Mouse (Mus musculus) ES-E14 (cell line): ENCODE measurements at regions not wholly inside any gene's neighbourhood (a gene's known extent, or its start where the extent isn't known, plus 50 kb on each side); places are given as distances from the start of the nearest gene placed in this dataset.

Experiments
- DNase-seq: peaks from one replicate; pipeline ENCODE4 v3.0.0-alpha.2; 2013; ENCODE audit warnings: low read depth, low spot score
- H3K27ac ChIP-seq: 2 replicates; pipeline ENCODE4 v1.5.1; 2012; ENCODE audit warnings: low read depth, mild to moderate bottlenecking, low read length, moderate library complexity, mixed read lengths; ENCODE audit not compliant: poor library complexity, insufficient read depth, severe bottlenecking
- H3K36me3 ChIP-seq: 2 replicates; pipeline ENCODE4 v1.6.1; 2012; ENCODE audit warnings: mild to moderate bottlenecking, low read length, moderate library complexity, mixed read lengths; ENCODE audit not compliant: control insufficient read depth, poor library complexity, insufficient read depth, severe bottlenecking
- H3K4me1 ChIP-seq, 2 experiments: fragments of 150-350 bp in 1 of 2; sonication (generic) in 1 of 2; 2 replicates each; pipeline ENCODE4 v1.6.1; 2012; ENCODE audit warnings: low read length in 2 of 2, mild to moderate bottlenecking in 1 of 2, mixed read lengths in 1 of 2; ENCODE audit not compliant: control insufficient read depth in 2 of 2, insufficient read depth in 2 of 2, poor library complexity in 1 of 2
- H3K4me3 ChIP-seq, 2 experiments: fragments of 150-350 bp in 1 of 2; sonication (generic) in 1 of 2; 2 replicates each; pipeline ENCODE4 v1.5.1; 2012; ENCODE audit warnings: low read length in 2 of 2, low read depth in 1 of 2, mild to moderate bottlenecking in 1 of 2, mixed read lengths in 1 of 2; ENCODE audit not compliant: insufficient read depth in 1 of 2, poor library complexity in 1 of 2, severe bottlenecking in 1 of 2
- H3K9ac ChIP-seq: 2 replicates; pipeline ENCODE4 v1.6.1; 2012; ENCODE audit warnings: low read depth, mild to moderate bottlenecking, low read length, mixed read lengths; ENCODE audit not compliant: poor library complexity, insufficient read depth, severe bottlenecking
- H3K9me3 ChIP-seq: fragments of 150-350 bp; sonication (generic); 2 replicates; pipeline ENCODE4 v1.6.1; 2012; ENCODE audit warnings: low read depth, mild to moderate bottlenecking, low read length; ENCODE audit not compliant: control insufficient read depth, insufficient read depth
- CHD2 ChIP-seq: IDR thresholded peaks from 2 replicates; pipeline ENCODE4 v1.6.1; 2014; ENCODE audit warnings: mild to moderate bottlenecking, low read depth, low read length, inconsistent platforms
- HCFC1 ChIP-seq: IDR thresholded peaks from 2 replicates; pipeline ENCODE4 v1.6.1; 2012; ENCODE audit warnings: low read length, inconsistent platforms, borderline replicate concordance; ENCODE audit not compliant: insufficient read depth
- MAFK ChIP-seq: IDR thresholded peaks from 2 replicates; pipeline ENCODE4 v1.6.1; 2014; ENCODE audit warnings: mild to moderate bottlenecking, low read depth, low read length, inconsistent platforms; ENCODE audit not compliant: insufficient read depth
- ZC3H11A ChIP-seq: IDR thresholded peaks from 2 replicates; pipeline ENCODE4 v1.6.1; 2012; ENCODE audit warnings: low read depth, mild to moderate bottlenecking, inconsistent platforms, low read length, borderline replicate concordance
- ZNF384 ChIP-seq: IDR thresholded peaks from 2 replicates; pipeline ENCODE4 v1.6.1; 2012; ENCODE audit warnings: low read depth, low read length, inconsistent platforms
- in situ Hi-C, 2 experiments: fragments of 600-800 bp; cut with MboI; formaldehyde crosslinking; loops; one replicate each; pipeline ENCODE4 v1.15.1; 2025; ENCODE audit warnings: low sequenced_read_pairs in 2 of 2, inconsistent platforms in 1 of 2; ENCODE audit not compliant: unreplicated experiment in 2 of 2

- TF ChIP-seq CHD2 (no peak), ZNF384 (no peak), ZC3H11A (peak; percentile 46; the same call in 1 of the 2 replicates), HCFC1 (no peak), MAFK (no peak)
- H3K4me3 ChIP-seq = no peak overlapping the region
- no peak for DNase-seq
Observed at GRCm38 (mm10) chr5:103343869-103344268, 81.1 kb upstream of the Ptpn13 start.

GRCm38 (mm10) chr5:103341456-103341855 is 83.5 kb upstream of the Ptpn13 start:
- no peaks in the 10 kb centered on the region for H3K9me3 ChIP-seq
- no peak overlapping the region for H3K4me3 ChIP-seq
- H3K9ac ChIP-seq = no peak overlapping the region
- in situ Hi-C loops = no loop called here
- no peak for DNase-seq
- TF ChIP-seq MAFK (no peak), CHD2 (no peak), ZNF384 (no peak), ZC3H11A (no peak), HCFC1 (no peak)
- no peak overlapping the region for H3K27ac ChIP-seq
- no peaks in the 10 kb centered on the region for H3K36me3 ChIP-seq
- no peaks in the 10 kb centered on the region for H3K4me1 ChIP-seq

More at GRCm38 (mm10) chr5:103343869-103344268, 81.1 kb upstream of the Ptpn13 start:
- no peaks in the 10 kb centered on the region; the same call in 1 of the 2 replicates for H3K9me3 ChIP-seq
- in situ Hi-C loops = no loop called here
- H3K27ac ChIP-seq = no peak overlapping the region
- H3K4me1 ChIP-seq = no peaks in the 10 kb centered on the region
- H3K9ac ChIP-seq = no peak overlapping the region
- no peaks in the 10 kb centered on the region for H3K36me3 ChIP-seq

DNA sequence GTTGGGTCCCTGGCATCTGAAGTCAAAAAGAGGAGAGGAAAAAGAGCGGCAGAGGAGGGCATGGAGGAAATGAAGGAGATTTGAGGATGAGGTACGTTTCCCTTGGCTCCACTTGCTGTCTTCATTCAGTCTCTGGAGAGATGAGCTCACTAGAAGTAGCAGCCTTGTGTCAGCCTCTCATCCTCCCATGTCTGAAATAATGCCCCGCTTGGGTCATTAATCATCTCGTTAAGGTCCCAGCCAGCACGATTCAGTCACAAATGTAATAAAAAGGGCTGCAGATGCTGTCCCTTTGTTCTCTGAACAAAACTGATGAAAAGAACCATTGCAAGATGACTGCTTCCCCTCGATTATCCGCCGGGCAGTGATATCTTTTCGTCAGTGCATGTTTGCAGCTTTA is 84.4 kb upstream of the Ptpn13 start:
- no peaks in the 10 kb centered on the region for H3K9me3 ChIP-seq
- TF ChIP-seq HCFC1 (no peak), ZC3H11A (no peak), MAFK (no peak), ZNF384 (no peak), CHD2 (no peak)
- H3K4me1 ChIP-seq = no peaks in the 10 kb centered on the region
- DNase-seq = no peak
- no peaks in the 10 kb centered on the region for H3K36me3 ChIP-seq
- no peak overlapping the region for H3K9ac ChIP-seq
- H3K4me3 ChIP-seq = no peak overlapping the region
- no peak overlapping the region for H3K27ac ChIP-seq
- in situ Hi-C loops = no loop called here

DNA sequence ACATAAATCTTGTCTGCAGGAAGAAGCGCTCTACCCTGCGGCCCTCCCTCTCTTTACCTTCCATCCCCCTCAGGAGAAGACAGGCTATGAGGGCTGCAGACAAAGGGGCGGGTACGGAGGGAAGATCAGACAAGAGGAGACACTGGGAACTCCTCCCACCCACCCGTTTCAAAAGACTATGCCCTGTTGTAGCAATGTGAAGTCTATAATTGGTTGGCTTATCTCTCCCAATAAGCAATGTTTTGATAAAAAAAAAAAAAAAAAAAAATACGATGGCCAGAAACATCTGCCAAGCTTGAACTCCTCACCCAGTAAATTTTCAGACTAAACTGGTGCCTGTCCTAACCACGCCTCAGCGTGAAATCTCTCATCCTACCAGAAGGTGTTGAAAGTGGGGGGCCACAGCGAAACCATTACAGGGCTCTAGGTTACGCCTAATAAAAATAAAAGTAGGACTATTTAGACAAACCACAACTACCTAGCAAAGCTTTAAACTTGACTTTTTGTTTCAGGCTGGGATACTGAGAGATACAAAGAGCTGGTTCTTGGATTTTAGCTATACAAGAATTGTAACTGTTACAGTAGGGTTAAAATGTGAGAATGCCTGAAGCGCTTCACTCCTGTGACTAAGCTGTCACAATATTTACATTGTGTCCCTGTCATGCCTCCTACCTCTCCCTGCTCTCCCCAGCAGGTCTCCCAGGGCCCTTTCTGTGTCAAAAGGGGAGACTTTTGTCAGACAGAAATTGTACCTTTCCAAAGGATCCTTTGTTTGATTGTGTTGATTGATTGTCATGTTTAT is 88.1 kb upstream of the Ptpn13 start:
- Histone ChIP-seq H3K4me1 (no peaks in the 10 kb centered on the region), H3K9ac (no peak overlapping the region), H3K27ac (no peak overlapping the region), H3K9me3 (no peaks in the 10 kb centered on the region), H3K4me3 (no peak overlapping the region), H3K36me3 (no peaks in the 10 kb centered on the region)
- TF ChIP-seq ZC3H11A = no peak
- TF ChIP-seq CHD2 = no peak
- TF ChIP-seq MAFK = no peak
- no peak for TF ChIP-seq HCFC1
- TF ChIP-seq ZNF384 = no peak
- DNase-seq = no peak
- in situ Hi-C loops = no loop called here
